Comparison of ENCODE assay signal across 8 mouse cellular contexts in the genomic region with DNA sequence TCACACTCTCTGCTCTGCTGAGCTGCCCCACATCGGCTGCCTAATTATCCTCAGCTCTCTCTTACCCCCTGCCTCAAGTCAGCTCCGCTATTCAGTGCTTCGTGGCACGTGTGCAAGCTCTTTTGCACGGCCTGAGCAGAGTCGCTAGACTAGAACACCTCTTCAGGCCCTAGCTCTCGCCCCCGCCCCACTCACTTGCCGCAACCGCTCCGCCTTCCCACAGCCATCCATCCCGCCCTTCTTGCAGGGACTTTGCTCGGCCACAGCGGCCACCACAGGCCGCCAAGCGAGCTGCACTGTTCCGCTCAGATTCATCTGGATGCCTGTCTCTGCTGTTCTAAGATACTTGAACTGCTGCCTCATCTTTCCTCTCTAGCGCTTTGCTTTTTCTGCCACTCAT. TPM values are rescaled to one million over a fixed set of nuclear protein-coding genes. Genes with fewer than 3 reads are reported as not detected.
DNase-seq lines count a peak whose midpoint lies in the region; ATAC-seq and TF ChIP-seq lines count a peak whose summit lies in the region.

No protein-coding gene starts in this region.

- no peaks in the 10 kb centered on the region for H3K36me3 ChIP-seq in embryonic facial prominence, embryonic 12.5 days
- H3K36me3 ChIP-seq in limb, embryonic 11.5 days (ENCODE audit: control insufficient read depth, insufficient read depth, low read length): no peaks in the 10 kb centered on the region
- H3K36me3 ChIP-seq in midbrain, embryonic 13.5 days: 0 out of 2 replicates have a peak, but pooled peaks cover 1% of the 10 kb centered on the region
- no peaks in the 10 kb centered on the region; the same call in 1 of the 2 replicates for H3K36me3 ChIP-seq in small intestine, adult 2 months (ENCODE audit: control insufficient read depth, insufficient read depth, low read length)

- H3K9me3 ChIP-seq in embryonic facial prominence, embryonic 12.5 days: no peaks in the 10 kb centered on the region
- no peaks in the 10 kb centered on the region for H3K9me3 ChIP-seq in limb, embryonic 11.5 days (ENCODE audit: control insufficient read depth, low read length)
- no peaks in the 10 kb centered on the region for H3K9me3 ChIP-seq in midbrain, embryonic 13.5 days

- TF ChIP-seq CTCF in small intestine, adult 2 months (IDR thresholded peaks at IDR 0.05; ENCODE audit: extremely low read depth, insufficient read length, insufficient replicate concordance, low read depth, low read length): peak; percentile 70

- peak overlapping the region; percentile 41 for H3K4me3 ChIP-seq in embryonic facial prominence, embryonic 12.5 days
- H3K4me3 ChIP-seq in limb, embryonic 11.5 days (ENCODE audit: low read depth, low read length): peak overlapping the region; percentile 28
- H3K4me3 ChIP-seq in midbrain, embryonic 13.5 days (replicated peaks): peak overlapping the region; percentile 47
- H3K4me3 ChIP-seq in small intestine, adult 2 months (ENCODE audit: low read depth, low read length): peak overlapping the region; percentile 61

- peak; percentile 58 for ATAC-seq in embryonic facial prominence, embryonic 12.5 days (ENCODE audit: insufficient number of reproducible peaks, insufficient read depth, low FRiP score, low TSS enrichment)
- peak; percentile 40; the same call in 1 of the 2 replicates for ATAC-seq in limb, embryonic 11.5 days (ENCODE audit: insufficient number of reproducible peaks, low FRiP score, low TSS enrichment, low read depth)
- ATAC-seq in midbrain, embryonic 13.5 days: peak; percentile 71

- peak overlapping the region; percentile 25; the same call in 1 of the 2 replicates for H3K27ac ChIP-seq in embryonic facial prominence, embryonic 12.5 days
- no peak overlapping the region for H3K27ac ChIP-seq in limb, embryonic 11.5 days (replicated peaks; ENCODE audit: low read depth, low read length)
- H3K27ac ChIP-seq in midbrain, embryonic 13.5 days: peak overlapping the region; percentile 63
- H3K27ac ChIP-seq in small intestine, adult 2 months (ENCODE audit: insufficient read depth, low read depth, low read length): no peak overlapping the region

- WGBS in embryonic facial prominence, embryonic 12.5 days: under 1% methylated on average over 18 of the region's 18 CpGs
- WGBS in limb, embryonic 11.5 days: under 1% methylated on average over 18 of the region's 18 CpGs
- under 1% methylated on average over 18 of the region's 18 CpGs for WGBS in midbrain, embryonic 13.5 days
- WGBS in small intestine, adult 2 months: 1% methylated on average over 18 of the region's 18 CpGs

- peak; percentile 86 for DNase-seq in 416B (ENCODE audit: low read depth)
- peak; percentile 82 to 89 for DNase-seq in adrenal gland, postnatal 36 days
- peak; percentile 82 to 83 for DNase-seq in heart, adult 18-20 months
- peak; percentile 77 for DNase-seq in kidney, adult 18-20 months
- DNase-seq in limb, embryonic 11.5 days (ENCODE audit: low spot score): peak; percentile 85

- peak overlapping the region; percentile 49 for H3K9ac ChIP-seq in embryonic facial prominence, embryonic 12.5 days
- peak overlapping the region; percentile 71 for H3K9ac ChIP-seq in limb, embryonic 11.5 days (ENCODE audit: low read length)
- peak overlapping the region; percentile 69 for H3K9ac ChIP-seq in midbrain, embryonic 13.5 days (replicated peaks)

- peaks cover 19% of the 10 kb centered on the region for H3K4me1 ChIP-seq in embryonic facial prominence, embryonic 12.5 days
- peaks cover 8% of the 10 kb centered on the region for H3K4me1 ChIP-seq in limb, embryonic 11.5 days (ENCODE audit: control insufficient read depth, insufficient read depth, low read length)
- H3K4me1 ChIP-seq in midbrain, embryonic 13.5 days (replicated peaks): peaks cover 31% of the 10 kb centered on the region
- peaks cover 4% of the 10 kb centered on the region for H3K4me1 ChIP-seq in small intestine, adult 2 months (ENCODE audit: control insufficient read depth, insufficient read depth, insufficient read length, low read length)

- no peak for TF ChIP-seq POLR2A in small intestine, adult 2 months (IDR thresholded peaks at IDR 0.05; ENCODE audit: low read depth, low read length)

- H3K27me3 ChIP-seq in embryonic facial prominence, embryonic 12.5 days: no peaks in the 10 kb centered on the region
- H3K27me3 ChIP-seq in limb, embryonic 11.5 days (ENCODE audit: control insufficient read depth, insufficient read depth, low read length): no peaks in the 10 kb centered on the region
- H3K27me3 ChIP-seq in midbrain, embryonic 13.5 days: no peaks in the 10 kb centered on the region
- H3K27me3 ChIP-seq in small intestine, adult 2 months (ENCODE audit: control insufficient read depth, insufficient read depth, low read length): no peaks in the 10 kb centered on the region

- peak overlapping the region; percentile 71 for H3K4me2 ChIP-seq in embryonic facial prominence, embryonic 12.5 days (replicated peaks)
- H3K4me2 ChIP-seq in limb, embryonic 11.5 days (ENCODE audit: low read depth, severe bottlenecking): peak overlapping the region; percentile 67
- H3K4me2 ChIP-seq in midbrain, embryonic 13.5 days (replicated peaks): peak overlapping the region; percentile 70

RNA-seq across cellular contexts. Expression of gene Vrk3, which starts 3.1 kb away (rescaled TPM):
- 10 to 100 TPM; 47.5 to 50.6 TPM for total RNA-seq in adrenal gland, postnatal 36 days (2021)
- 36.4 and 36.7 TPM in 2 replicates for polyA plus RNA-seq in embryonic facial prominence, embryonic 12.5 days (2016; fragmentation: Nextera tagmentation; extraction: Ambion mirVana)
- 10 to 100 TPM; 23.9 to 30.9 TPM for total RNA-seq in heart, adult 18-20 months (2021)
- polyA plus RNA-seq in limb, embryonic 11.5 days (2014; fragmentation: Nextera tagmentation; extraction: Ambion mirVana): 36.8 and 38.2 TPM in 2 replicates
- polyA plus RNA-seq in midbrain, embryonic 13.5 days (2015; fragmentation: Nextera tagmentation; extraction: Ambion mirVana): 33.9 and 35.2 TPM in 2 replicates
- polyA plus RNA-seq in small intestine, adult 2 months (2012; rRNA removed): 20.4 and 40.3 TPM in 2 replicates

RNA-seq across cellular contexts. Expression of gene Zfp473, which starts 5.8 kb away (rescaled TPM):
- under 1 TPM; 0.49 to 0.70 TPM for total RNA-seq in adrenal gland, postnatal 36 days (2021)
- 2.3 and 2.6 TPM in 2 replicates for polyA plus RNA-seq in embryonic facial prominence, embryonic 12.5 days (2016; fragmentation: Nextera tagmentation; extraction: Ambion mirVana)
- total RNA-seq in heart, adult 18-20 months (2021): not detected
- polyA plus RNA-seq in limb, embryonic 11.5 days (2014; fragmentation: Nextera tagmentation; extraction: Ambion mirVana): 3.2 and 3.8 TPM in 2 replicates
- polyA plus RNA-seq in midbrain, embryonic 13.5 days (2015; fragmentation: Nextera tagmentation; extraction: Ambion mirVana): 1.2 and 1.4 TPM in 2 replicates
- 0.08 and 0.19 TPM in 2 replicates for polyA plus RNA-seq in small intestine, adult 2 months (2012; rRNA removed)

RNA-seq across cellular contexts. Expression of gene Izumo2, which starts 36.5 kb away (rescaled TPM):
- not detected for total RNA-seq in adrenal gland, postnatal 36 days (2021)
- polyA plus RNA-seq in embryonic facial prominence, embryonic 12.5 days (2016; fragmentation: Nextera tagmentation; extraction: Ambion mirVana): not detected in 2 replicates
- not detected for total RNA-seq in heart, adult 18-20 months (2021)
- polyA plus RNA-seq in limb, embryonic 11.5 days (2014; fragmentation: Nextera tagmentation; extraction: Ambion mirVana): not detected in 2 replicates
- not detected in 2 replicates for polyA plus RNA-seq in midbrain, embryonic 13.5 days (2015; fragmentation: Nextera tagmentation; extraction: Ambion mirVana)
- polyA plus RNA-seq in small intestine, adult 2 months (2012; rRNA removed): not detected in 2 replicates

Comparison
In these comparisons a context has a peak if more than half of its experiments do, and no peak if none do; other contexts are left out.
1. H3K27ac ChIP-seq: peak in embryonic facial prominence, embryonic 12.5 days (single experiment) and midbrain, embryonic 13.5 days (single experiment); none in limb, embryonic 11.5 days (single experiment) and small intestine, adult 2 months (single experiment).
2. Peak in every context shown above with its lines, with median percentiles within 50 percentile points of each other: DNase-seq, ATAC-seq, H3K4me2 ChIP-seq, H3K4me3 ChIP-seq and H3K9ac ChIP-seq.